Mouse (Mus musculus): Measurements from ENCODE around the gene App.

Gene App

GRCm38 (mm10) chr16:84983428-84983827, 190.1 kb downstream of the App start:
- no peak for DNase-seq (ENCODE audit: low read depth in 1 of 2, low spot score in 2 of 2)

- DNase-seq (ENCODE audit: low read depth in 1 of 2, low spot score in 2 of 2) = no peak
Measured at GRCm38 (mm10) chr16:84982589-84982988, 191.0 kb downstream of the App start.

GRCm38 (mm10) chr16:84978589-84978988, 195.0 kb downstream of the App start:
- no peak for DNase-seq (ENCODE audit: low read depth in 1 of 2, low spot score in 2 of 2)

GRCm38 (mm10) chr16:84974176-84974518, 199.4 kb downstream of the App start:
- no peak for DNase-seq (ENCODE audit: low read depth in 1 of 2, low spot score in 2 of 2)

GRCm38 (mm10) chr16:84973446-84974175, 200.0 kb downstream of the App start:
- no peak for DNase-seq (ENCODE audit: low read depth in 1 of 2, low spot score in 2 of 2)

- DNase-seq (ENCODE audit: low read depth in 1 of 2, low spot score in 2 of 2) = no peak
Measured at GRCm38 (mm10) chr16:84971535-84972330, 201.8 kb downstream of the App start.

- no peak for DNase-seq (ENCODE audit: low read depth in 1 of 2, low spot score in 2 of 2)
Measured at GRCm38 (mm10) chr16:84969026-84969425, 204.5 kb downstream of the App start.

GRCm38 (mm10) chr16:84966983-84967382, 206.6 kb downstream of the App start:
- DNase-seq (ENCODE audit: low read depth in 1 of 2, low spot score in 2 of 2) = peak; percentile 4 to 22

- no peak for DNase-seq (ENCODE audit: low read depth in 1 of 2, low spot score in 2 of 2)
Measured at GRCm38 (mm10) chr16:84966096-84966495, 207.5 kb downstream of the App start.

GRCm38 (mm10) chr16:84963960-84964359, 209.6 kb downstream of the App start:
- no peak for DNase-seq (ENCODE audit: low read depth in 1 of 2, low spot score in 2 of 2)

- DNase-seq (ENCODE audit: low read depth in 1 of 2, low spot score in 2 of 2) = no peak
Measured at GRCm38 (mm10) chr16:84963527-84963926, 210.0 kb downstream of the App start.

GRCm38 (mm10) chr16:84957253-84957652, 216.3 kb downstream of the App start:
- DNase-seq (ENCODE audit: low read depth in 1 of 2, low spot score in 2 of 2) = no peak

GRCm38 (mm10) chr16:84956690-84957089, 216.9 kb downstream of the App start:
- DNase-seq (ENCODE audit: low read depth in 1 of 2, low spot score in 2 of 2) = no peak

- no peak for DNase-seq (ENCODE audit: low read depth in 1 of 2, low spot score in 2 of 2)
Measured at GRCm38 (mm10) chr16:84955840-84956239, 217.7 kb downstream of the App start.

- peak; percentile 14 to 47 for DNase-seq (ENCODE audit: low read depth in 1 of 2, low spot score in 2 of 2)
Measured at GRCm38 (mm10) chr16:84955204-84955839, 218.2 kb downstream of the App start.

GRCm38 (mm10) chr16:84931024-84931423, 242.5 kb downstream of the App start:
- no peak for DNase-seq (ENCODE audit: low read depth in 1 of 2, low spot score in 2 of 2)

- DNase-seq (ENCODE audit: low read depth in 1 of 2, low spot score in 2 of 2) = no peak
Measured at GRCm38 (mm10) chr16:84927827-84928226, 245.7 kb downstream of the App start.

GRCm38 (mm10) chr16:84919649-84920308, 253.8 kb downstream of the App start:
- DNase-seq (ENCODE audit: low read depth in 1 of 2, low spot score in 2 of 2) = no peak

GRCm38 (mm10) chr16:84919087-84919486, 254.5 kb downstream of the App start:
- no peak for DNase-seq (ENCODE audit: low read depth in 1 of 2, low spot score in 2 of 2)

GRCm38 (mm10) chr16:84916772-84917171, 256.8 kb downstream of the App start:
- no peak for DNase-seq (ENCODE audit: low read depth in 1 of 2, low spot score in 2 of 2)

GRCm38 (mm10) chr16:84911477-84912165, 261.9 kb downstream of the App start:
- no peak for DNase-seq (ENCODE audit: low read depth in 1 of 2, low spot score in 2 of 2)

All from monocyte, adult 2 months (primary cell).